Mouse (Mus musculus): ENCODE data around the gene Ccer2.
A peak's percentile ranks its signal among the peaks of the same experiment; 100 is the strongest.

Ccer2 gene

GRCm38 (mm10) chr7:28756079-28756478 lies at the start of gene Ccer2:
Ccer2 (plus strand) TSS chr7:28756174.
- no peak for DNase-seq

GRCm38 (mm10) chr7:28709454-28709853 lies 46.5 kb upstream of the Ccer2 start:
- DNase-seq, result no peak

- DNase-seq, result no peak
Observed at GRCm38 (mm10) chr7:28710962-28711361, 45.0 kb upstream of the Ccer2 start.

- DNase-seq, result peak; percentile 43
Observed at GRCm38 (mm10) chr7:28714667-28715066, 41.3 kb upstream of the Ccer2 start.

- DNase-seq, result no peak
Observed at GRCm38 (mm10) chr7:28715598-28715997, 40.4 kb upstream of the Ccer2 start.

GRCm38 (mm10) chr7:28716590-28717281 lies 39.2 kb upstream of the Ccer2 start, which contains the start of gene Fbxo17:
Fbxo17 (plus strand) TSS chr7:28716804.
- DNase-seq, result no peak

- no peak for DNase-seq
Observed at GRCm38 (mm10) chr7:28717726-28718125, 38.2 kb upstream of the Ccer2 start.

GRCm38 (mm10) chr7:28719159-28719558 lies 36.8 kb upstream of the Ccer2 start:
- DNase-seq, result no peak

- no peak for DNase-seq
Observed at GRCm38 (mm10) chr7:28719650-28720049, 36.3 kb upstream of the Ccer2 start.

GRCm38 (mm10) chr7:28720753-28721537 lies 35.0 kb upstream of the Ccer2 start:
- no peak for DNase-seq

- DNase-seq, result no peak
Observed at GRCm38 (mm10) chr7:28722079-28722478, 33.9 kb upstream of the Ccer2 start.

- DNase-seq, result no peak
Observed at GRCm38 (mm10) chr7:28724613-28725012, 31.4 kb upstream of the Ccer2 start.

GRCm38 (mm10) chr7:28726600-28726999 lies 29.4 kb upstream of the Ccer2 start:
- peak; percentile 84 for DNase-seq

GRCm38 (mm10) chr7:28727649-28728340 lies 28.2 kb upstream of the Ccer2 start:
- peak; percentile 44 for DNase-seq

GRCm38 (mm10) chr7:28732341-28733142 lies 23.4 kb upstream of the Ccer2 start:
- no peak for DNase-seq

- DNase-seq, result no peak
Observed at GRCm38 (mm10) chr7:28733211-28733610, 22.8 kb upstream of the Ccer2 start.

GRCm38 (mm10) chr7:28735701-28736100 lies 20.3 kb upstream of the Ccer2 start:
- no peak for DNase-seq

- no peak for DNase-seq
Observed at GRCm38 (mm10) chr7:28739829-28740228, 16.1 kb upstream of the Ccer2 start.

GRCm38 (mm10) chr7:28740949-28741348 lies 15.0 kb upstream of the Ccer2 start:
- DNase-seq, result no peak

GRCm38 (mm10) chr7:28741368-28741708 lies 14.6 kb upstream of the Ccer2 start:
- no peak for DNase-seq

- DNase-seq, result peak; percentile 95
Observed at GRCm38 (mm10) chr7:28741709-28742438, 14.1 kb upstream of the Ccer2 start, which contains the start of the genes Mrps12 and Sars2. Mrps12 (minus strand) TSS chr7:28741820. Sars2 (plus strand) TSS chr7:28741992.

- no peak for DNase-seq
Observed at GRCm38 (mm10) chr7:28749935-28750334, 6.0 kb upstream of the Ccer2 start.
